Mouse (Mus musculus) adrenal gland, adult (tissue): ENCODE results near the gene Npas3.
A peak's percentile ranks its signal among the peaks of the same experiment; 100 is the strongest.

ENCODE experiments used
- DNase-seq, 2 experiments: peaks; one replicate each; pipeline ENCODE4 v3.0.0; 2022 to 2023; ENCODE audit warnings: low spot score in 1 of 2; ENCODE audit not compliant: inconsistent age in 2 of 2

The Npas3 gene

GRCm38 (mm10) chr12:53680501-53680900, 432.0 kb downstream of the Npas3 start:
- DNase-seq, result peak; percentile 80 to 89

- peak; percentile 22 to 37 for DNase-seq
Measured at GRCm38 (mm10) chr12:53682036-53682435, 433.6 kb downstream of the Npas3 start.

- no peak for DNase-seq
Measured at GRCm38 (mm10) chr12:53692471-53692870, 444.0 kb downstream of the Npas3 start.

GRCm38 (mm10) chr12:53694346-53694745, 445.9 kb downstream of the Npas3 start:
- DNase-seq, result no peak

- no peak for DNase-seq
Measured at GRCm38 (mm10) chr12:53695324-53695723, 446.8 kb downstream of the Npas3 start.

GRCm38 (mm10) chr12:53697645-53698044, 449.2 kb downstream of the Npas3 start:
- DNase-seq, result no peak

- DNase-seq, result no peak
Measured at GRCm38 (mm10) chr12:53698483-53699227, 450.2 kb downstream of the Npas3 start.

GRCm38 (mm10) chr12:53719896-53720295, 471.4 kb downstream of the Npas3 start:
- peak; percentile 40 to 67 for DNase-seq

- DNase-seq, result no peak
Measured at GRCm38 (mm10) chr12:53722156-53722555, 473.7 kb downstream of the Npas3 start.

- no peak for DNase-seq
Measured at GRCm38 (mm10) chr12:53722718-53723698, 474.5 kb downstream of the Npas3 start.

GRCm38 (mm10) chr12:53729275-53729674, 480.8 kb downstream of the Npas3 start:
- no peak for DNase-seq

GRCm38 (mm10) chr12:53738549-53739292, 490.2 kb downstream of the Npas3 start:
- no peak for DNase-seq

- DNase-seq, result peak in 1 of 2 experiments; percentile 54
Measured at GRCm38 (mm10) chr12:53746653-53747052, 498.2 kb downstream of the Npas3 start.

- no peak for DNase-seq
Measured at GRCm38 (mm10) chr12:53749375-53749774, 500.9 kb downstream of the Npas3 start.

GRCm38 (mm10) chr12:53752281-53753072, 504.0 kb downstream of the Npas3 start:
- DNase-seq, result peak in 1 of 2 experiments; percentile 63

GRCm38 (mm10) chr12:53753368-53753937, 505.0 kb downstream of the Npas3 start:
- peak in 1 of 2 experiments; percentile 37 for DNase-seq

- no peak for DNase-seq
Measured at GRCm38 (mm10) chr12:53754236-53754635, 505.8 kb downstream of the Npas3 start.

GRCm38 (mm10) chr12:53757631-53758030, 509.2 kb downstream of the Npas3 start:
- DNase-seq, result no peak

- no peak for DNase-seq
Measured at GRCm38 (mm10) chr12:53758356-53758755, 509.9 kb downstream of the Npas3 start.

- DNase-seq, result no peak
Measured at GRCm38 (mm10) chr12:53764143-53764542, 515.7 kb downstream of the Npas3 start.
